Mouse (Mus musculus) neural tube, embryonic 12.5 days (tissue): Measurements from ENCODE around the gene Hadh. TPM values are rescaled to one million over a fixed set of nuclear protein-coding genes. Genes with fewer than 3 reads are reported as not detected.

Source experiments
- ATAC-seq: fragments of 200-750 bp; cut with Nextera tagmentation; 2 replicates; pipeline ENCODE4 v1.8.0; 2017; ENCODE audit warnings: low read depth, mild to moderate bottlenecking, moderate TSS enrichment, moderate library complexity; ENCODE audit not compliant: low FRiP score
- H3K27ac ChIP-seq: fragments of 300-500 bp; sonication (generic); 2 replicates; pipeline ENCODE4 v1.5.1; 2016
- H3K27me3 ChIP-seq: fragments of 300-500 bp; sonication (generic); replicated peaks from 2 replicates; pipeline ENCODE4 v1.6.1; 2016; ENCODE audit warnings: mild to moderate bottlenecking
- H3K36me3 ChIP-seq: fragments of 300-500 bp; sonication (generic); 2 replicates; pipeline ENCODE4 v1.6.1; 2016; ENCODE audit warnings: mild to moderate bottlenecking
- H3K4me1 ChIP-seq: fragments of 300-500 bp; sonication (generic); 2 replicates; pipeline ENCODE4 v1.6.1; 2016
- H3K4me2 ChIP-seq: fragments of 300-500 bp; sonication (generic); replicated peaks from 2 replicates; pipeline ENCODE4 v1.6.1; 2016; ENCODE audit warnings: mild to moderate bottlenecking
- H3K4me3 ChIP-seq: fragments of 300-500 bp; sonication (generic); 2 replicates; pipeline ENCODE4 v1.5.1; 2016
- H3K9ac ChIP-seq: fragments of 300-500 bp; sonication (generic); 2 replicates; pipeline ENCODE4 v1.6.1; 2016; ENCODE audit warnings: mild to moderate bottlenecking
- H3K9me3 ChIP-seq: fragments of 300-500 bp; sonication (generic); 2 replicates; pipeline ENCODE4 v1.6.1; 2016; ENCODE audit warnings: mild to moderate bottlenecking
- WGBS: fragments of 180-500 bp; shearing (Covaris S2); methylation state at CpG from one replicate; pipeline ENCODE4 v1.1.7; 2016; 5-methylcytosine and 5-hydroxymethylcytosine counted together
- polyA plus RNA-seq: library from polyadenylated mRNA; unstranded; fragments of >200 nt; fragmentation: Nextera tagmentation; extraction: Ambion mirVana; gene quantifications from 2 replicates; pipeline ENCODE4 v1.2.1, GENCODE M21; 2016

Gene Hadh
- polyA plus RNA-seq, 1 experiment from 2014 or later, result 48.2 TPM

GRCm38 (mm10) chr3:131299908-131300307, 28.0 kb upstream of the Hadh start:
- Histone ChIP-seq H3K9ac (no peak overlapping the region), H3K27me3 (no peaks in the 10 kb centered on the region; the same call in 1 of the 2 replicates), H3K36me3 (no peaks in the 10 kb centered on the region), H3K27ac (no peak overlapping the region), H3K9me3 (no peaks in the 10 kb centered on the region), H3K4me2 (no peak overlapping the region), H3K4me1 (0 out of 2 replicates have a peak, but pooled peaks cover 4% of the 10 kb centered on the region), H3K4me3 (no peak overlapping the region)
- ATAC-seq, result no peak
- 9% methylated on average over 6 of the region's 6 CpGs for WGBS

GRCm38 (mm10) chr3:131299078-131299477, 27.2 kb upstream of the Hadh start:
- Histone ChIP-seq H3K27me3 (no peaks in the 10 kb centered on the region; the same call in 1 of the 2 replicates), H3K4me1 (0 out of 2 replicates have a peak, but pooled peaks cover 4% of the 10 kb centered on the region), H3K9me3 (no peaks in the 10 kb centered on the region), H3K4me2 (no peak overlapping the region), H3K36me3 (no peaks in the 10 kb centered on the region), H3K9ac (no peak overlapping the region), H3K27ac (no peak overlapping the region), H3K4me3 (no peak overlapping the region)
- 87% methylated on average over 9 of the region's 9 CpGs for WGBS
- ATAC-seq, result no peak

GRCm38 (mm10) chr3:131296893-131297292, 25.0 kb upstream of the Hadh start:
- no peak overlapping the region for H3K4me2 ChIP-seq
- H3K9ac ChIP-seq, result no peak overlapping the region
- H3K36me3 ChIP-seq, result no peaks in the 10 kb centered on the region
- 90% methylated on average over 7 of the region's 7 CpGs for WGBS
- H3K4me1 ChIP-seq, result 0 out of 2 replicates have a peak, but pooled peaks cover 3% of the 10 kb centered on the region
- ATAC-seq, result no peak
- H3K4me3 ChIP-seq, result no peak overlapping the region
- H3K27me3 ChIP-seq, result no peaks in the 10 kb centered on the region
- no peak overlapping the region for H3K27ac ChIP-seq
- H3K9me3 ChIP-seq, result no peaks in the 10 kb centered on the region

GRCm38 (mm10) chr3:131295513-131296200, 23.8 kb upstream of the Hadh start:
- H3K4me2 ChIP-seq, result no peak overlapping the region
- no peak for ATAC-seq
- no peak overlapping the region for H3K4me3 ChIP-seq
- WGBS, result 94% methylated on average over 12 of the region's 12 CpGs
- no peak overlapping the region for H3K27ac ChIP-seq
- H3K9ac ChIP-seq, result no peak overlapping the region
- H3K36me3 ChIP-seq, result no peaks in the 10 kb centered on the region
- H3K4me1 ChIP-seq, result no peaks in the 10 kb centered on the region
- no peaks in the 10 kb centered on the region for H3K27me3 ChIP-seq
- H3K9me3 ChIP-seq, result no peaks in the 10 kb centered on the region

- 57% methylated on average over 3 of the region's 3 CpGs for WGBS
- Histone ChIP-seq H3K9me3 (no peaks in the 10 kb centered on the region), H3K4me1 (0 out of 2 replicates have a peak, but pooled peaks cover 4% of the 10 kb centered on the region), H3K9ac (no peak overlapping the region), H3K27me3 (no peaks in the 10 kb centered on the region), H3K4me2 (no peak overlapping the region), H3K4me3 (no peak overlapping the region), H3K36me3 (no peaks in the 10 kb centered on the region), H3K27ac (no peak overlapping the region)
- no peak for ATAC-seq
Observed at GRCm38 (mm10) chr3:131294503-131294902, 22.6 kb upstream of the Hadh start.

- WGBS, result 87% methylated on average over 3 of the region's 3 CpGs
- Histone ChIP-seq H3K36me3 (no peaks in the 10 kb centered on the region), H3K4me3 (no peak overlapping the region), H3K4me2 (no peak overlapping the region), H3K9ac (no peak overlapping the region), H3K4me1 (0 out of 2 replicates have a peak, but pooled peaks cover 4% of the 10 kb centered on the region), H3K9me3 (no peaks in the 10 kb centered on the region), H3K27ac (no peak overlapping the region), H3K27me3 (no peaks in the 10 kb centered on the region)
- ATAC-seq, result no peak
Observed at GRCm38 (mm10) chr3:131292959-131293358, 21.1 kb upstream of the Hadh start.

- 0 out of 2 replicates have a peak, but pooled peaks cover 4% of the 10 kb centered on the region for H3K4me1 ChIP-seq
- 86% methylated on average over 2 of the region's 2 CpGs for WGBS
- H3K36me3 ChIP-seq, result no peaks in the 10 kb centered on the region
- H3K9ac ChIP-seq, result no peak overlapping the region
- ATAC-seq, result no peak
- H3K4me3 ChIP-seq, result no peak overlapping the region
- H3K4me2 ChIP-seq, result no peak overlapping the region
- no peaks in the 10 kb centered on the region for H3K9me3 ChIP-seq
- H3K27ac ChIP-seq, result no peak overlapping the region
- no peaks in the 10 kb centered on the region for H3K27me3 ChIP-seq
Observed at GRCm38 (mm10) chr3:131292349-131292748, 20.4 kb upstream of the Hadh start.

GRCm38 (mm10) chr3:131291890-131292289, 20.0 kb upstream of the Hadh start:
- WGBS, result 91% methylated on average over 4 of the region's 4 CpGs

GRCm38 (mm10) chr3:131274151-131274550, 2.2 kb upstream of the Hadh start:
- H3K4me3 ChIP-seq, result no peak overlapping the region
- no peaks in the 10 kb centered on the region for H3K36me3 ChIP-seq
- peaks cover 8% of the 10 kb centered on the region; the same call in 1 of the 2 replicates for H3K9me3 ChIP-seq
- ATAC-seq, result no peak
- no peak overlapping the region for H3K27ac ChIP-seq
- H3K4me1 ChIP-seq, result peaks cover 10% of the 10 kb centered on the region; the same call in 1 of the 2 replicates
- WGBS, result 92% methylated on average over 4 of the region's 4 CpGs
- H3K9ac ChIP-seq, result no peak overlapping the region
- H3K27me3 ChIP-seq, result no peaks in the 10 kb centered on the region
- H3K4me2 ChIP-seq, result no peak overlapping the region

More at GRCm38 (mm10) chr3:131291890-131292289, 20.0 kb upstream of the Hadh start:
- no peaks in the 10 kb centered on the region for H3K9me3 ChIP-seq
- no peak overlapping the region for H3K9ac ChIP-seq
- H3K4me2 ChIP-seq, result no peak overlapping the region
- H3K27ac ChIP-seq, result no peak overlapping the region
- no peaks in the 10 kb centered on the region for H3K27me3 ChIP-seq
- H3K4me3 ChIP-seq, result no peak overlapping the region
- no peaks in the 10 kb centered on the region for H3K36me3 ChIP-seq
- 0 out of 2 replicates have a peak, but pooled peaks cover 4% of the 10 kb centered on the region for H3K4me1 ChIP-seq
- ATAC-seq, result no peak

GRCm38 (mm10) chr3:131272374-131273100, 636 bp upstream of the Hadh start:
- no peaks in the 10 kb centered on the region for H3K9me3 ChIP-seq
- 57% methylated on average over 10 of the region's 10 CpGs for WGBS
- H3K9ac ChIP-seq, result no peak overlapping the region
- H3K27ac ChIP-seq, result no peak overlapping the region
- H3K36me3 ChIP-seq, result no peaks in the 10 kb centered on the region
- H3K4me2 ChIP-seq, result peak overlapping the region; percentile 83
- no peak for ATAC-seq
- H3K4me3 ChIP-seq, result peak overlapping the region; percentile 49
- no peaks in the 10 kb centered on the region for H3K27me3 ChIP-seq
- H3K4me1 ChIP-seq, result peaks cover 10% of the 10 kb centered on the region; the same call in 1 of the 2 replicates

GRCm38 (mm10) chr3:131271157-131271556, 744 bp downstream of the Hadh start:
- Histone ChIP-seq H3K4me1 (peaks cover 10% of the 10 kb centered on the region; the same call in 1 of the 2 replicates), H3K36me3 (no peaks in the 10 kb centered on the region), H3K27me3 (no peaks in the 10 kb centered on the region), H3K4me3 (peak overlapping the region; percentile 49), H3K9me3 (no peaks in the 10 kb centered on the region), H3K9ac (peak overlapping the region; percentile 50; the same call in 1 of the 2 replicates), H3K4me2 (peak overlapping the region; percentile 83), H3K27ac (no peak overlapping the region)
- ATAC-seq, result peak; percentile 62
- 14% methylated on average over 8 of the region's 8 CpGs for WGBS

- Histone ChIP-seq H3K4me3 (no peak overlapping the region), H3K27me3 (no peaks in the 10 kb centered on the region), H3K9me3 (no peaks in the 10 kb centered on the region), H3K4me1 (peaks cover 10% of the 10 kb centered on the region; the same call in 1 of the 2 replicates), H3K36me3 (no peaks in the 10 kb centered on the region), H3K9ac (no peak overlapping the region), H3K27ac (no peak overlapping the region), H3K4me2 (peak overlapping the region; percentile 83)
- 64% methylated on average over 6 of the region's 6 CpGs for WGBS
- no peak for ATAC-seq
Observed at GRCm38 (mm10) chr3:131270381-131270780, 1.5 kb downstream of the Hadh start.
